Mouse (Mus musculus): ENCODE results near the gene Morn1.

GRCm38 (mm10) chr4:155094565-155094964, 8.2 kb downstream of the Morn1 start:
- TF ChIP-seq CTCF (IDR thresholded peaks at IDR 0.05) = peak; percentile 79
- TF ChIP-seq EP300 (IDR thresholded peaks at IDR 0.05) = no peak

All from lung, postnatal 0 days (tissue).